10 mouse cellular contexts compared by ENCODE assay signal in the genomic region with DNA sequence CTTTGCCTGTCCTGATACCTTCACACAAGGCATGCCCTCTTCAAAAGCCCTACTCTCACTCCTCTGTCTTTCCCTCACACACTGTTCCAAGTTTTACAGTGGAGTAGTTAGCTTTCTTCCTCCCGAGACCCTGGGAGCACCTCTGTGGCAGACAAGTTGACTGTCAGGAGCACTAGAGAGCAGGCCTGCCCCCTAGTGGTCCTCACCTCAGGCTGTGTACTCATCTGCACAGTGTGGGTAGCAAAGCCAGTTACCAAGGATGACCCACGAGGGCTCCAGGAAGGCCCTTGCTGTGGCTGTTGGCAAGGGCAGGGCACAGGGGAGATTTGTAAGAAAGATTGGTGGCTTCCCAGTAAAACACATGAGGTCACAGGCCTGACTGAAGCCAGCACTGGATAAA. TPM values are rescaled to one million over a fixed set of nuclear protein-coding genes. Genes with fewer than 3 reads are reported as not detected.
DNase-seq lines count a peak whose midpoint lies in the region; ATAC-seq and TF ChIP-seq lines count a peak whose summit lies in the region.
"Had no signal": no experiment of that assay in that cellular context is flagged by ENCODE, and none has a peak within 500 bp of the region (broad histone marks: within the 10 kb centered on the region; RNA-seq: fewer than 3 reads in every experiment).

No protein-coding gene starts in this region.

- H3K9ac ChIP-seq in hindbrain, embryonic 16.5 days (ENCODE audit: low read depth, low read length) = no peak overlapping the region
- H3K9ac ChIP-seq: embryonic facial prominence, embryonic 12.5 days; liver, embryonic 15.5 days had no signal

- no peaks in the 10 kb centered on the region for H3K36me3 ChIP-seq in hindbrain, embryonic 10.5 days
- H3K36me3 ChIP-seq in hindbrain, embryonic 16.5 days (ENCODE audit: control insufficient read depth, insufficient read depth, low read length) = no peaks in the 10 kb centered on the region
- H3K36me3 ChIP-seq: embryonic facial prominence, embryonic 12.5 days; liver, embryonic 15.5 days had no signal

- H3K4me1 ChIP-seq in hindbrain, embryonic 10.5 days (replicated peaks) = peaks cover 1% of the 10 kb centered on the region
- no peaks in the 10 kb centered on the region for H3K4me1 ChIP-seq in hindbrain, embryonic 16.5 days (ENCODE audit: control insufficient read depth, insufficient read depth, low read depth, low read length)
- no peaks in the 10 kb centered on the region for H3K4me1 ChIP-seq in embryonic fibroblast, embryonic 13.5 days (ENCODE audit: control insufficient read depth, insufficient read depth, low read length)
- H3K4me1 ChIP-seq: liver, embryonic 15.5 days had no signal

- TF ChIP-seq POLR2A in embryonic fibroblast, embryonic 13.5 days (IDR thresholded peaks at IDR 0.05; ENCODE audit: low read depth, low read length) = no peak

- peak; percentile 59 for DNase-seq in hindbrain, embryonic 10.5 days (ENCODE audit: low spot score)
- DNase-seq in A20 (ENCODE audit: low read depth, low spot score) (peak; percentile 60), Patski (ENCODE audit: low read depth, low spot score) (no peak)
- DNase-seq in kidney, postnatal 10 days = peak; percentile 84
- DNase-seq in yolk sac, embryonic 10.5 days (ENCODE audit: low spot score) = peak; percentile 20

- CTCF ChIA-PET in Patski (lab: Charles Lee) = interaction anchor here (0.6 to 7.4 kb wide), 12 partner anchors 10 to 114 kb away, joined by 3 to 32 read pairs (median 3); no protein-coding TSS in a partner anchor

- TF ChIP-seq CTCF in Patski (IDR thresholded peaks at IDR 0.05) = peak; percentile 90
- peak; percentile 96 for TF ChIP-seq CTCF in embryonic fibroblast, embryonic 13.5 days (IDR thresholded peaks at IDR 0.05; ENCODE audit: borderline replicate concordance, insufficient read depth, low read length)

- no peak overlapping the region for H3K4me2 ChIP-seq in hindbrain, embryonic 16.5 days (ENCODE audit: low read length)
- H3K4me2 ChIP-seq: embryonic facial prominence, embryonic 12.5 days; liver, embryonic 15.5 days had no signal

- POLR2A ChIA-PET in Patski (lab: Charles Lee) = no interaction called here

- no peak overlapping the region for H3K27ac ChIP-seq in hindbrain, embryonic 10.5 days
- no peak overlapping the region for H3K27ac ChIP-seq in hindbrain, embryonic 16.5 days (ENCODE audit: low read depth, low read length)
- no peak overlapping the region for H3K27ac ChIP-seq in embryonic fibroblast, embryonic 13.5 days (ENCODE audit: insufficient read depth, low read length)
- H3K27ac ChIP-seq: embryonic facial prominence, embryonic 12.5 days; liver, embryonic 15.5 days had no signal

- peaks cover 64% of the 10 kb centered on the region for H3K27me3 ChIP-seq in hindbrain, embryonic 10.5 days (ENCODE audit: insufficient read depth, poor library complexity, severe bottlenecking)
- 0 out of 2 replicates have a peak, but pooled peaks cover 2% of the 10 kb centered on the region for H3K27me3 ChIP-seq in hindbrain, embryonic 16.5 days (replicated peaks; ENCODE audit: control insufficient read depth, insufficient read depth, low read length)
- H3K27me3 ChIP-seq in Patski = peaks cover 14% of the 10 kb centered on the region

- WGBS in hindbrain, embryonic 10.5 days = 19% methylated on average over 2 of the region's 2 CpGs
- 13% methylated on average over 2 of the region's 2 CpGs for WGBS in hindbrain, embryonic 16.5 days

- no peaks in the 10 kb centered on the region for H3K9me3 ChIP-seq in hindbrain, embryonic 10.5 days
- no peaks in the 10 kb centered on the region for H3K9me3 ChIP-seq in hindbrain, embryonic 16.5 days (ENCODE audit: control insufficient read depth, low read length)
- H3K9me3 ChIP-seq: embryonic facial prominence, embryonic 12.5 days; liver, embryonic 15.5 days had no signal

- no peak overlapping the region for H3K4me3 ChIP-seq in hindbrain, embryonic 10.5 days
- no peak overlapping the region for H3K4me3 ChIP-seq in hindbrain, embryonic 16.5 days (ENCODE audit: low read length)
- no peak overlapping the region for H3K4me3 ChIP-seq in embryonic fibroblast, embryonic 13.5 days (ENCODE audit: insufficient read depth, low read length)
- H3K4me3 ChIP-seq: embryonic facial prominence, embryonic 12.5 days; liver, embryonic 15.5 days had no signal

- in situ Hi-C loops in Patski (cut with MboI; ENCODE audit: low pct_unique_long_range_greater_than_20kb) = loop anchor here (5.0 kb wide), 2 partner anchors 50 to 115 kb away; no protein-coding TSS in a partner anchor

- ATAC-seq in hindbrain, embryonic 16.5 days = no peak; the same call in 1 of the 2 replicates
- no peak for ATAC-seq in Patski
- peak; percentile 73 for ATAC-seq in megakaryocyte progenitor cell, adult 5-6 weeks (replicated peaks; ENCODE audit: poor library complexity)

RNA-seq across cellular contexts. Expression of a gene that starts 5.6 kb away (rescaled TPM):
- polyA plus RNA-seq in hindbrain, embryonic 10.5 days (2016; fragmentation: Nextera tagmentation; extraction: Ambion mirVana) = not detected in 2 replicates
- 0.19 and 0.46 TPM in 2 replicates for polyA plus RNA-seq in hindbrain, embryonic 16.5 days (2015; fragmentation: Nextera tagmentation; extraction: Ambion mirVana)
- polyA plus RNA-seq in Patski (2021) = 0.06 TPM
- polyA plus RNA-seq in embryonic fibroblast, embryonic 13.5 days (2011; ENCODE audit: insufficient read length, low read depth, missing spikeins) = 0.23 TPM in 1 of 2 replicates, not detected in the other
- total RNA-seq in megakaryocyte progenitor cell, adult 5-6 weeks (2015) = not detected in 2 replicates
- total RNA-seq in megakaryocyte progenitor cell, adult 5-6 weeks (2017) = not detected in 2 replicates
- polyA plus RNA-seq: embryonic facial prominence, embryonic 12.5 days; liver, embryonic 15.5 days had no signal

RNA-seq across cellular contexts. Expression of a gene that starts 11.6 kb away (rescaled TPM):
- 5.2 and 5.9 TPM in 2 replicates for polyA plus RNA-seq in hindbrain, embryonic 10.5 days (2016; fragmentation: Nextera tagmentation; extraction: Ambion mirVana)
- polyA plus RNA-seq in hindbrain, embryonic 16.5 days (2015; fragmentation: Nextera tagmentation; extraction: Ambion mirVana) = 1.6 and 1.7 TPM in 2 replicates
- polyA plus RNA-seq in Patski (2021) = 9.6 TPM
- 3.5 and 5.3 TPM in 2 replicates for polyA plus RNA-seq in embryonic fibroblast, embryonic 13.5 days (2011; ENCODE audit: insufficient read length, low read depth, missing spikeins)
- total RNA-seq in megakaryocyte progenitor cell, adult 5-6 weeks (2015) = 0.30 and 0.49 TPM in 2 replicates
- 1.0 and 1.5 TPM in 2 replicates for total RNA-seq in megakaryocyte progenitor cell, adult 5-6 weeks (2017)

RNA-seq across cellular contexts. Expression of a gene that starts 15.8 kb away (rescaled TPM):
- polyA plus RNA-seq in hindbrain, embryonic 10.5 days (2016; fragmentation: Nextera tagmentation; extraction: Ambion mirVana) = 8.0 and 8.3 TPM in 2 replicates
- polyA plus RNA-seq in hindbrain, embryonic 16.5 days (2015; fragmentation: Nextera tagmentation; extraction: Ambion mirVana) = 13.2 and 13.6 TPM in 2 replicates
- polyA plus RNA-seq in Patski (2021) = 17.5 TPM
- 3.2 and 7.3 TPM in 2 replicates for polyA plus RNA-seq in embryonic fibroblast, embryonic 13.5 days (2011; ENCODE audit: insufficient read length, low read depth, missing spikeins)
- 1.7 TPM in 2 replicates for total RNA-seq in megakaryocyte progenitor cell, adult 5-6 weeks (2015)
- total RNA-seq in megakaryocyte progenitor cell, adult 5-6 weeks (2017) = 1.7 and 2.4 TPM in 2 replicates

RNA-seq across cellular contexts. Expression of a gene that starts 15.9 kb away (rescaled TPM):
- polyA plus RNA-seq in hindbrain, embryonic 10.5 days (2016; fragmentation: Nextera tagmentation; extraction: Ambion mirVana) = 0.47 and 0.52 TPM in 2 replicates
- polyA plus RNA-seq in hindbrain, embryonic 16.5 days (2015; fragmentation: Nextera tagmentation; extraction: Ambion mirVana) = 0.51 and 0.52 TPM in 2 replicates
- 2.1 TPM for polyA plus RNA-seq in Patski (2021)
- not detected in 2 replicates for polyA plus RNA-seq in embryonic fibroblast, embryonic 13.5 days (2011; ENCODE audit: insufficient read length, low read depth, missing spikeins)
- total RNA-seq in megakaryocyte progenitor cell, adult 5-6 weeks (2015) = not detected in 2 replicates
- not detected in 2 replicates for total RNA-seq in megakaryocyte progenitor cell, adult 5-6 weeks (2017)
